Mouse (Mus musculus) erythroblast, embryonic 14.5 days (primary cell): Measurements from ENCODE around the gene Ccdc69. TPM values are rescaled to one million over a fixed set of nuclear protein-coding genes. Genes with fewer than 3 reads are reported as not detected.

Experiments
- H3K27me3 ChIP-seq: 2 replicates; pipeline ENCODE4 v1.6.1; 2012; ENCODE audit warnings: inconsistent platforms; ENCODE audit not compliant: control insufficient read depth
- H3K36me3 ChIP-seq: 2 replicates; pipeline ENCODE4 v1.6.1; 2012; ENCODE audit warnings: mild to moderate bottlenecking, inconsistent platforms; ENCODE audit not compliant: control insufficient read depth
- H3K4me1 ChIP-seq: 2 replicates; pipeline ENCODE4 v1.6.1; 2012; ENCODE audit warnings: inconsistent platforms; ENCODE audit not compliant: control insufficient read depth
- H3K4me3 ChIP-seq: replicated peaks from 2 replicates; pipeline ENCODE3; 2012; ENCODE audit warnings: moderate library complexity, mild to moderate bottlenecking, inconsistent platforms
- H3K9me3 ChIP-seq: 2 replicates; pipeline ENCODE4 v1.6.1; 2012; ENCODE audit warnings: low read length, inconsistent platforms, mixed read lengths; ENCODE audit not compliant: control insufficient read depth
- GATA1 ChIP-seq: IDR thresholded peaks from 2 replicates; pipeline ENCODE4 v1.6.1; 2012; ENCODE audit warnings: low read length, inconsistent platforms, mixed read lengths
- TAL1 ChIP-seq: IDR thresholded peaks from 3 replicates; pipeline ENCODE4 v1.6.1; 2012; ENCODE audit warnings: low read length, inconsistent platforms, mixed read lengths
- polyA plus RNA-seq: library from polyadenylated mRNA; stranded (reverse); fragments of >175 nt; gene quantifications from 2 replicates; pipeline ENCODE4 v1.2.3, GENCODE M21; 2012

Gene Ccdc69
- polyA plus RNA-seq, 1 experiment, result not detected

DNA sequence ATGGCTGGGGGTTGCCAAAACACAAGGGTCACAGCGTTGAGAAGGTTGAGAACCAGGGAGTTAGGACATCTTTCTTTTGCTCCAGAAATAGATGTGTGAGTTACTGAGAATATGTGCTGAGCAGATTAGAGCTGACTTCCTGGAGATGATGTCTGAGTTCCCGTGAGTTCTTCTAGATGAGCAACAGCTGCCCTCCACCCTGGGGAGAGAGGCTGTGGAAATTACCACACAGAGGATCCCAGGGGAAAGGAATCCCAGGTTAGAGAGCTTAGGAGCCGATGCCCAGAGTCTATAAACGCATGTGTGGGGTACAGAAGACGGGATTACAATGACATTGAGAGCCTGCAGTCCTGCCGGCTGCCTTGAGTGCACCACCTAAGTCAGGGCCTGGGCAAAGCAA, 59.9 kb downstream of the Ccdc69 start:
- Histone ChIP-seq H3K4me3 (no peak overlapping the region), H3K36me3 (no peaks in the 10 kb centered on the region; the same call in 1 of the 2 replicates)

DNA sequence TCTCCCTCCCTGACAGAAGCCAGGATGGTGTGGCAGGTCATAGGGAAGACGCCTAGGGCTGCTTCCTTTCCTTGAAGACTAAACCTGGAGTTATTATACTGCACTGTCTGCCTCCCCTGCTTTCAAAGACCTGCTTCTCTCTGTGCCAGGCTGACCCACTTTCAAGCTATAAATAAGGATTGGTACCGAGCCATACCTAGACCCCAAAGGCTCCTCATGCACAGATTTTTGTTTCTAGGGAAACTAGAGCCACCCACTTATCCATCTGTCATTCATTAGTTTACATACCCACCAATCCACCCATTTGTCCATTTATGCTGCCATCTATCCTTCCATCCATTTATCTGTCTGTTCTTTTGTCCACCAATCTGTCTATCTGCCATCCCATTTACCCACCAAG, 60.7 kb downstream of the Ccdc69 start:
- Histone ChIP-seq H3K9me3 (no peaks in the 10 kb centered on the region), H3K4me3 (no peak overlapping the region), H3K36me3 (no peaks in the 10 kb centered on the region; the same call in 1 of the 2 replicates), H3K4me1 (no peaks in the 10 kb centered on the region), H3K27me3 (no peaks in the 10 kb centered on the region)
- TF ChIP-seq TAL1 (no peak), GATA1 (no peak)

More for the DNA sequence above, 59.9 kb downstream of the Ccdc69 start:
- Histone ChIP-seq H3K4me1 (peaks cover 7% of the 10 kb centered on the region), H3K27me3 (no peaks in the 10 kb centered on the region), H3K9me3 (no peaks in the 10 kb centered on the region)
- TF ChIP-seq GATA1 (no peak), TAL1 (no peak)

DNA sequence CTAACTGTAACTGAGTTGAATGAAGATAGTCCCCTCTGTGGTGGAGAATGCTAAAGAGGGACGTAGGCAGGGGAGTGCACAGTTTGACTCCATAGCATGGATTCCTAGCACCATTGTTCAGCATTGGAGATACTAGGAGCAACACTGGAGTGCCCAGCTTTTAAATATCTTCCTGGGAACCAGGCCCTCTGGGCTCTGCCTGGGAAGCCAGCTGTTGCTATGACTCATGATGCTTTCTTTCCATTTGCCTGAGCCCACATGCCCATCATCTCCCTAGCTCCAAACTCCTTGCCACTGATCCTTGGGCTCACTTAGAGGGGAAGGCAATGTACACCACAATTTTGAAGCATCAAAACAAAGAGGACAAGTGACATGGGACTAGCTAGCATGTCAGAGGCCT, 61.2 kb downstream of the Ccdc69 start:
- Histone ChIP-seq H3K9me3 (no peaks in the 10 kb centered on the region), H3K4me1 (no peaks in the 10 kb centered on the region), H3K27me3 (no peaks in the 10 kb centered on the region), H3K36me3 (no peaks in the 10 kb centered on the region; the same call in 1 of the 2 replicates), H3K4me3 (no peak overlapping the region)
- TF ChIP-seq TAL1 (no peak), GATA1 (no peak)

DNA sequence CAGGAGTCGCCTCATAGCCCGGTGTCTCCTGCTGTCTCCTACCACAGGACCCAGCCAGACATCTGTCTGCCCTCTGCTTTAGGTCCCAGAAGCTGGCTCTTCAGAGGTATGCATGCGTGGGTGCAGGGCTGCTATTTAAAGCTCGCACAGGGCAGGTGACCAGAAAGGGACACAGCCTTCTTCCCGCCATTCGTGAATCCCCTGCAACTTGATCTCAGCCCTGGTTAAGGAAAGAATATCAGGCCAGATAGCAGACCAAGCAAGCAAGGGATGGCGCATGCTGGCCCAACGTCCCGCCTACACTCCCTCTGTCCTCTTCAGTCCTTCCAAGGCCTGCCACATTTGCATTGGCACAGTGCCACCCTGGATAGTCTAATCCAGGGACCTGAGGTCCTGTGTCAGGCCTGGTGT, 62.1 kb downstream of the Ccdc69 start:
- Histone ChIP-seq H3K9me3 (no peaks in the 10 kb centered on the region), H3K27me3 (no peaks in the 10 kb centered on the region), H3K36me3 (peaks cover 3% of the 10 kb centered on the region; the same call in 1 of the 2 replicates)

DNA sequence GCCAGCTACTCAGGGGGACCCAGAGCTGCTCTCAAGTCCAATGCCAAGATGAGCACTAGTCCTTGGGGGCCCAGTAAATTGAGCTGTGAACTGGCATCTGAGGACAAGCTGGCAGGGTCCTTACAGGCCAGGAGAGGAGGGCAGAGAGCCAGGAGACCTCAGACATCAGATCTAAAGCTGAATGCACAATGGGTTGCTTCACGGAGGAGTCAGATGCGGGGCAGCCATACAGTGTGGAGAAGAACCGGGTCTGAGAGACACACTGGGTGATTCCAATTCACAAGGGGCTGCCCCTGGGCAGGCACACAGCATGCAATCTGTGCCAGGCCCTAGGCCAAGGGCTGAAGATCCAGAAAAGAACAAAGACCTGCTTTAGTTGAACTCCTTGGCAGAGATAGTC, 62.7 kb downstream of the Ccdc69 start:
- H3K4me1 ChIP-seq, result no peaks in the 10 kb centered on the region
- H3K36me3 ChIP-seq, result peaks cover 3% of the 10 kb centered on the region; the same call in 1 of the 2 replicates

More for the DNA sequence above, 62.1 kb downstream of the Ccdc69 start:
- Histone ChIP-seq H3K4me1 (no peaks in the 10 kb centered on the region), H3K4me3 (no peak overlapping the region)
- TF ChIP-seq TAL1, result no peak
- no peak for TF ChIP-seq GATA1

DNA sequence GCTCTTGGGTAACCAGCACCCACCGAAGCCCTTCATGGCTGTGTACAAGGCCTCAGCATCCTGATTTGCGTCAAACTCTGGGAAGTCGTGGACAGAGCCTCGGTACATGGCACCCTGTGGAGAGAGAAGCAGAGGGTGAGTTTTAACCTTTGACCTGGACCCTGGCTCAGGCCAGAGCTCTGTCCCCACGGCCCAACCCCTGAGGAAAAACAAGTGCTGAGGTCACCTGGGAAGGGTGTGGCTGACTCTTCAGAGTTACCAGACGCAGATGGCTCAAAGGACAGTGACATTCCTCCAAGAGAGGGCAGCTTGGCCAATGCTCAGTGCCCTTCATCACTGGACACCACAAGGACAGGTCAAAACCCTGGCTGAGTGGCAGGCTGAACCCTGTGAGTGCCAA, 64.1 kb downstream of the Ccdc69 start:
- Histone ChIP-seq H3K4me3 (no peak overlapping the region), H3K27me3 (no peaks in the 10 kb centered on the region), H3K4me1 (no peaks in the 10 kb centered on the region), H3K9me3 (no peaks in the 10 kb centered on the region), H3K36me3 (peaks cover 3% of the 10 kb centered on the region; the same call in 1 of the 2 replicates)
- no peak for TF ChIP-seq GATA1
- no peak for TF ChIP-seq TAL1

More for the DNA sequence above, 62.7 kb downstream of the Ccdc69 start:
- no peaks in the 10 kb centered on the region for H3K27me3 ChIP-seq
- no peak overlapping the region for H3K4me3 ChIP-seq
- TF ChIP-seq TAL1 (no peak), GATA1 (no peak)
- no peaks in the 10 kb centered on the region for H3K9me3 ChIP-seq

DNA sequence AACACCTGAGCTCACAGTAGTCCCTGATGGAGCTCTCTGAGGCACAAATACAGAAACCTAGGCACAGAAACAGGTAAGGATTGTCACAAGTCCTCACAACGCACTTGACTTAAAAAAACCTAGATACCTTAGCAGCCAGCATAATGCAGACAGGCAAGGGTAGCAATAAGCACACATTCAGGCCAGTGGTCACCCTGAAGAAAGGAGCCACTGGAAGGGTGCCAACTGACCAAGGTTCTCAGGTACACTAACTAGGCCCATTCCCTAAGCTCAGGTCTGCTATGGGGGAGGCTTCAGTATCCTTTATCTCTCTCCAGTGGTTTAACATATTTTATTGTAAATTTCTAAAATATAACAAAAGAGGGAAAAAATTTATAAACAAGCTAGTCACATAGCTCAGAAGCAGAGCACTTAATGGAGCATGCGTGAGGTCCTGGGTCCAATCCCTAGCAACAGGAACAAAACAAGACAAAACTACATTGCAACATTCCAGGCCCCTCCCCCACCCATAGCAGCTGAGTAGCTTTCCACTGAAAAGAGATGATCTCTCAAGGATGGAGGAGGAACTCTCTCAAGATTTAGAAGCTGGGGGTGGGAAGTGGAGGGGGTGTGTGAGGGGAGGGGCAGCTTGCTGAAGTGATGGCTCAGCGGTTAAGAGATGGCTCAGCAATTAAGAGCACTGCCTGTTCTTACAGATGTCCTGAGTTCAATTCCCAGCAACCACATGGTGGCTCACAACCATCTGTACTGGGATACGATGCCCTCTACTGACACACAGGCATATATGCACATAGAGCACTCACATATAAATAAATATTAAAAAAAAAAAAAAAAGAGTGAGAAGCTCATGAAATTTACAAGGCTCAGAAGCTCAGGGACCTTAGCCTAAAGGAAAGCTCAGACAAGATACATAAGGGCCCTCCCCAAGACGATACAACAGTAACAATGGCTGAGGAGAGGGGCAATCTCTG, 65.1 kb downstream of the Ccdc69 start:
- peaks cover 6% of the 10 kb centered on the region; the same call in 1 of the 2 replicates for H3K36me3 ChIP-seq

DNA sequence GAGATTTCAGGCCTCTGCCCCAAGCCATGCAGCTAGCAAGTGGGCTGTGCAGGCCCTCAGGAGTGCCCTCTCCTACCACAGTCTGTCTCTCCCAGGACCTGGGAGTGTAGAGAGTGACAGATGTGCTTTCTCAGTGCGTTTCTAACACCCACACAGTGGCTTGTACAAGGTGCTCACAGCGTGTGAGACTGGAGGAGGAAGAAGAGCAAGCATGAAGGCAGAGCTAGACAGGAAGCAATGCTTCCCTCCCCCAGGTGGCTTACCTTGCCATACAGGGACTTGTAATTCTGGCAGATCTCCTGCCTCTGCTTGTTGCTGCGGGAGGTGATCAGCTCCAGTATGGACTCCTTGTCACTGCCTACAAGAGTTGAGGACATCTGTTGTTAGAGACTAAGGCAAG, 66.5 kb downstream of the Ccdc69 start:
- H3K4me3 ChIP-seq, result no peak overlapping the region
- no peaks in the 10 kb centered on the region for H3K27me3 ChIP-seq
- no peak for TF ChIP-seq GATA1
- H3K36me3 ChIP-seq, result peaks cover 13% of the 10 kb centered on the region; the same call in 1 of the 2 replicates
- no peaks in the 10 kb centered on the region for H3K9me3 ChIP-seq
- no peaks in the 10 kb centered on the region for H3K4me1 ChIP-seq

More for the DNA sequence above, 65.1 kb downstream of the Ccdc69 start:
- Histone ChIP-seq H3K4me3 (no peak overlapping the region), H3K4me1 (no peaks in the 10 kb centered on the region), H3K9me3 (no peaks in the 10 kb centered on the region), H3K27me3 (no peaks in the 10 kb centered on the region)
- no peak for TF ChIP-seq GATA1
- no peak for TF ChIP-seq TAL1

DNA sequence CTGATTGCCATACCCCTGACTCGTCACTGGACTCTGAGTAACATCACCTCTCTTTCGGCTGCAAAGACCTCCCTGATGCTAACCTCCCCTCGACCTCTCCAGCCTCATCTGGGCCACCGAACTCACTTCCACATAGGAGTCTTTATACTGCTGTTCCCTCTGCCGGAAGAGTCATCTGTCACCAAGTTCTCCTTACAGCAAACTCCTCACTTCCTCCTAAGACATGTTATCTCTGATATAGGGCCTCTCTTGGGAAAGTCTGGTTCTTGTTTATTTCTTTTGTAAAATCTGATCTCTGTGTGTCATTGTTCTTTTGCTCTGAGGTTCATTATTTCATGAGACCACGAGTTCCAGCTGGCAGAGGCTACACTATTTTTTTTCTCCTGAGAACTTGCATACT, 69.7 kb downstream of the Ccdc69 start:
- peaks cover 13% of the 10 kb centered on the region; the same call in 1 of the 2 replicates for H3K36me3 ChIP-seq
- no peaks in the 10 kb centered on the region for H3K27me3 ChIP-seq
- no peak overlapping the region for H3K4me3 ChIP-seq
- H3K9me3 ChIP-seq, result no peaks in the 10 kb centered on the region
- no peaks in the 10 kb centered on the region for H3K4me1 ChIP-seq
- TF ChIP-seq GATA1 (no peak), TAL1 (no peak)
